Mouse (Mus musculus) kidney, adult 11 months (tissue): ENCODE measurements at regions not wholly inside any gene's neighbourhood (a gene's known extent, or its start where the extent isn't known, plus 50 kb on each side); places are given as distances from the start of the nearest gene placed in this dataset.
"Not testable (repeated sequence)": the region's sequence is repeated elsewhere in the genome, so short reads cannot be mapped to it uniquely, and the experiment has no call there.

ENCODE experiments used
- DNase-seq: peaks from one replicate; pipeline ENCODE4 v3.0.0; 2022

DNA sequence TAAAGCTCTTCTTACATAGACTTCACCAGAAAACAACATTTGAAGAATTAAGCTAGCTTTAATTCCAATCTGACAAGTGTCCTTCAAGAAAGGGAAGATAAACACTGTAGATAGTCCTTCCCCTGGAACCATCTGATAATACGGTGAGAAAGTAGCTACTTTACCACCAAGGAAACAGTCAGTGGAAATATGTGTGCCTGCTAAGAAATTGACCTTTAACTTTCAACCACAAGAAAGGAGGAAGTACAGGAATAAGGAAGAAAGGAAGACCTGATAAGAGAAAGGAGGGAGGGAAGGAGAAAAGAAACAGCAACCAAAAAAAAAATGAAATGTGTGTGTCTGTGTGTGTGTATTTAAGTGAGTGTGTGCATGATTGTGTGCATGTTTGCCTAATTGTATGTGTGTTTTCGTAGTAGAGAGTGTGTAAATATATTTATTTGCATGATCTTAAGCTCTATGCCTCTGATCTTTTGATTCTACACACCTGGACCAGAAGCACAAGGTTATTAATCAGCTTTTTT, 831.3 kb downstream of the Pla2g4a start:
- DNase-seq = no peak

DNA sequence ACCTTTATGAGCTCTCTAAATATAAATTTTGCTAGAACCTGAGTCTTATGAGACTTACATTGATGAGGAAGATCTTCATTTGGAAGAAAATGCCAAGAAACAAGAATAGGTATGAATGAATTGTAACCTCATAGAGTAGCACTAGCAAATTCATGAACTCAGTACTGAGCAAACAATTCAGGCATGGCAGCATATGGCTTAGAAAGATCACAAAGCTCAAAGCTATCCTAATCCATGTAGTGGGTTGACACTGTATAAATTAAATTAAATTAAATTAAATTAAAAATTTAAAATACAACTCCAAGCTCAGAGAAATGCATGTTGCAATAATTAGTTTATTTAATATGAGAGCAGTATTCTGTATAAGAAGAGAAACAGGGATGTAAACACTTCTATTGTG, 832.0 kb downstream of the Pla2g4a start:
- DNase-seq = no peak

DNA sequence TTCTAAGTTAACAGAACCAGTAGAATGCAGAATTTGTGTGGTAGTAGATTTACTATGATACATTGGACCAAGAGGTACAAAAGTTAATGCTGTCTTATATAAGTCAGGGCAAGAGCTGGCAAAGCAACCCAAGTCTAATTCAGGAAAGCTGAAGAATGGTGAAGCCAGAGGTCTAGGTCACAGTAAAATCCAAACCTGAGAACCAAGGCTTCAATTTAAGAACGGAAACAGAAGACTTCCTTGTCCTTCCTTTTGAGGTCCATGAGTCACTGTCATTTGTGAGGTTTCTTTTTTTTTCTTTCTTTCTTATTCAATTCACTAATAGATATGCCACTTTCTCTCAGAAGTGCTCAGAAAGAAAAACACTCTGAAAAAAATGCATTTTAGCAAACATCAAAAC, 833.4 kb downstream of the Pla2g4a start:
- DNase-seq = no peak

DNA sequence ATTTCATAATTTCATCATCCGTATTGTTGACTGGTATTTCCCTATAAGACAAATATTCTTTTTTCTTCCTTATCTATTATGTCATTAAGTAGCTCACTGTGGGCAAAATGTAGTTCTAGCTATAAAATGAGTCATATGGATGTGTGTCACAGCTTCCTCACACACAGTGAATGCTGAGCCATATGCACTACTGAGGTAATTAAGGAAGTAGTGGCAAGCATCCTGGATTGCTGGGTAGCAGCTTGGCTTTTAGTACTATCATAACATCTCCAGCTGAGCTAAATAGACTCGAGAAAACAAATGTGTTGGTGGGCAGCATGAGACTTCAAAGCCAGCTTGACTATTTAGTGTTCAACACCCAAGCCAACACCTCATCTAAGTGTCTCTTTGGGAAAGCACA, 857.7 kb downstream of the Pla2g4a start:
- DNase-seq = no peak

DNA sequence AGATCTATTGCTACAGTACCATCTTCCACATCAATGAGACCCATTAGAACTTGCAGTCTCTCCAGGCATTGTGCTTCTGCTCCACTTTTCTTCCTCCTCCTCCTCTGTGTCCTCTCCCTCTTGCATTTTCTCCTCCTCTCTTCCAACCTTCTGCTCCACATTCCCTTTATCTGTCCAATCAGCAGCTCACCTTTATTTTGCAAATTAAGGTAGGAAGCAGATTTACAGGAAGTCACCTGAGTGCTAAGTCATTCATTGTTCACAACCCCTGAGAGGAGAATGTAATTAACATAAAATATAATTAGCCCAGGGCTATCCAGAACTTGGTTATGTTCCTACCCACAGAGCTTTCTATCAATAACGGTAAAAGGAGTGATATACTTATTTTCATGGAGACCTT, 863.7 kb downstream of the Pla2g4a start:
- DNase-seq = no peak

DNA sequence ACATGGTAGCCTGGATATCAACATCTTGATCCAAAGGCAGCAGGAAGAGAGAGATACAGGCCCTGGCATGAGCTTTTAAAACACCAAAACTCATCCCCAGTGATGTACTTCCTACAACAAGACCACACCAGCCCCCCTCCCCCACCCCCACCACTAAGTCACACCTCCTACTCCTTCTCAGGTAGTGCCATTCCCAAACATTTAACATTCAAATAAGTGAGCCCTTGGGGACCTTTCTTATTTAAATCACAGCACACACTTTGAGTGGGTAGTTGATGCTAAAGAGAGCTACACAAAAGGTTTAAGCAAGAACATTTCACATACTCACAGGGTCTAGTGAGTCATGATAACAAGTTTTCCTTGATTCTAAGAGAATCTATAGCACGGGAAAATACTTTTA, 886.4 kb downstream of the Pla2g4a start:
- no peak for DNase-seq

DNA sequence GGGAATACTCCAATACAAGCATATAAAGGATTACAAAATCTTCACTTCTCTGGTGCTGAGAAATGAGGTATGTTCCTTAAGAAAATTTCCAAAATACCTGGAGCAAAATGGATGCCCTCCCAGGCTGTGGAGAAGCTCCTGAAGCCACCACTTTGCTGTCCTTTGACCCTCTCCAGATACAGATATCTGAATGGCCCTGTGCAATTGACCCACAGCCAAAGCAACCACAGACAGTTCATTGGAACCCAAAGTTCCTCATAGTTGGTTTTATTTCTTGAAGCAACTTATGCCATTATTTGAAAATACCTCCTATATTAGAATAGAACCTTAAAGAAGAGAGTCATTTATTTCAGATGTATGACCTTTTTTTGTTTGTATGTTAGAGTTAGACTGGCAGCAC, 891.5 kb downstream of the Pla2g4a start:
- DNase-seq = no peak

DNA sequence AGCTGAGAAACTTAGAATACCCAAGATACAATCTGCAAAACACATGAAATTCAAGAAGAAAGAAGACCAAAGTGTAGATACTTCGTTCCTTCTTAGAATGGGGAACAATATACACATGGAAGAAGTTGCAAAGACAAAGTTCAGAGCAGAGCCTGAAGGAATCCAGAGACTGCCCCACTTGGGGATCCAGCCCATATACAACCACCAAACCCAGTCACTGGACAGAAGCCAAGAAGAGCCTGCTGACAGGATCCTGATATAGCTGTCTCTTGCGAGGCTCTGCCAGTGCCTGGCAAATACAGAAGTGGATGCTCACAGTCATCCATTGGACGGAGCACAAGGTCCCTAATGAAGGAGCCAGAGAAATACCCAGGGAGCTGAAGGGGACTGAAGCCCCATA, 898.1 kb downstream of the Pla2g4a start:
- not testable (repeated sequence) for DNase-seq

DNA sequence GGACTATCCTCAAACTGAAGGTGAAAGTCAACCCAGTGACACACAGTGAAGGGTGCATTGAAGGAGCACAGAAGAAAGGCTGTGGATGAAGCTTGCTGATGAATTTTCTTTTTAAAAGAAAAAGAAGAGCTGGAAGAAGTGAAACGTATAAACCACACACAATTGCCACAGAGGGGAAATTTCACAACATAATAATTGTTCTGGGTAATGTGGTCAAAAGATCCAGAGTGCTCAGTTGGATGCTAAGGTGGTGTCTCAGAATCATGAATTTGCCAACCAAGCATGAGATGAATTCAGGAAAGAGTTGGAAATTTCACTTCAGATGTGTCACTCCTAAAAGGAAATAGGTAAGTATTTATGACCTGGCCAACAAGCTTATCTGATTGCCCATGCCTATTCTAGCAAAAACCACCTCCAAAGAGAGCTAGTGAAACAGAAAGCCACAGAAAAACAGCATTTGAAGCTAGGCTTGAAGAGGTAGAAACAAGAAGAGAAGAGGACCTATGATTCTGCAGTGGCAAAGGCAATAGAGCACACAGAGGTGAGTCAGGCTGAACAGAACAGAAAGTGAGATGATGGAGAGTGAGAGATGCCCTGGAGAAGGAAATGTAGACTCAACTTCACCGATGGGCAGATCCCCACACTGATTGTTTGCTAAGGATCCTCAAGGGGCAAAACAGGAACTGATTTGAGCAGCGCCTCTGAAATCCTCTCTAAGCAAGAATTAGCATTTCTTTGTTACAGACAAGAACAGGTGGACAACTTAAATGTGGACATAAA, 922.7 kb downstream of the Pla2g4a start:
- DNase-seq = no peak

DNA sequence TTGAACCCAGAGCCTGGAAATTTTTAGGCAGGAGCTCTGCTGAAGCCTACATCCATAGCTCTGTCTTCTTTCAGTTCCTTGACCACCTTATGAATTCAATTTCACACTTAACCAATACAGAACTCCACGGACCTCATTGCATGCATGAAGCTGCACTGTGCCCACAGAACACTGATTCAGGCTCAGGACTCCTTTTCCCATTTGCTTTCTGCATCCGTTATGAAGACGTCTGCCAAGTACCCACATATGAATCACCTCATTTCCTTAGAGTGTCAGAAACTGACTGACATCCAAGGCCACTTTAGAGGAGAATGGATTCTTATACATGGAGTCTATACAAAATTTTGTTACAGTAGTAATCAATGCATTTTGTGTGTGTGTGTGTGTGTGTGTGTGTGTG, 932.8 kb downstream of the Pla2g4a start:
- no peak for DNase-seq

DNA sequence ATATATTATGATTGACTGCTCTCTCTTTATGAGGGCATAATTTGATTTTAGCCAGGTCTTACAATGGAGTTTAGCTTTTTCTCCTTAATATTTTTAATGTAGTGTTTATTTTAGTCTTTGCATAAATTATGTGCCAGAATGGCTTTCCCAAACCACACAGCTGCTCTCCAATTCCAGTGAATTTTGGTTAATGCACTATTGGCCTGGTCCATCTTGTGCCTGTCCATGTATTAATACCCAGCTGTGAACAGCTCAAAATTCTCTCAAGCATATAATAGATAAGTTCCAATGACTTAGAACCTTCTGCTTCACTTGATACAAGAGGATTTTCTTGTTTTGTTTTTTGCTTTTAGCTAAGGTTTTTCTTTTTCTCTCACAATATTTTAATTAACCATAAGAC, 939.4 kb downstream of the Pla2g4a start:
- DNase-seq = no peak

DNA sequence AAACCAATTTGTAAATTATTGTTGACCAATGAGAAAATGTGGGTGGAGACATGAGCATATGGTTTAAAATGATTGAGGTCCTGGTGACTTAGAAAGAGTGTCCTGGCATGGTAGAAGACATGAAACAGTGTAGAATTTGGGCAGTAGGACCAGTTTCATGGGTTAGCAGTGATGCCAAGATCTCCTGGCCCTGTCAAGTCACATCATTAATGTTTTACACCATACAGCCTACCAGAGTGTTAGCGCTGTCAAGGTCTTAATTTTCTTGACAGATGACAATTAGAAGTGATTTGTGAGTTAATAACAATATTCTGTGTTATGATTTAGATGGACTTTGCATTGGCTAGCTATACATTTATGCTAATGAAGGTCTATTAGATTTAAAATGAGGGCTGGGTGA, 939.8 kb downstream of the Pla2g4a start:
- no peak for DNase-seq

DNA sequence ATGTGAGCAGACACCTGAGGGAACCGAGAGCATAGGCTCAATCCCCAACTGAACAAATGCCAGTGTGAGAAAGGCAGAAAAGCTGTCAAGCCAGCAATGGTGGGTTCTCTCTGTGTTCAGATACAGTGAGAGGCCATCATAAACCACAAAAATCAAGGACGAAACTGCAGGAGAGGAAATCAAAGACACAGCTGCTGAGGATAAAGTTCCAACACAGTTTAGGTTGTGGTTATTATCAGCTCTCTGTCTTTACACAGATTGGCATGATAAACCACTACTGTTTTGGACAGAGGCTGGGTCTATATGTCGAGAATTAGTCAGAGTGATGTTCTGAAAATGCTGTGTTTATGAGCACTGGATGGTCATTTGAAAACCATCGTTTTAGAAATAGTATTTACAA, 946.5 kb downstream of the Pla2g4a start:
- no peak for DNase-seq

DNA sequence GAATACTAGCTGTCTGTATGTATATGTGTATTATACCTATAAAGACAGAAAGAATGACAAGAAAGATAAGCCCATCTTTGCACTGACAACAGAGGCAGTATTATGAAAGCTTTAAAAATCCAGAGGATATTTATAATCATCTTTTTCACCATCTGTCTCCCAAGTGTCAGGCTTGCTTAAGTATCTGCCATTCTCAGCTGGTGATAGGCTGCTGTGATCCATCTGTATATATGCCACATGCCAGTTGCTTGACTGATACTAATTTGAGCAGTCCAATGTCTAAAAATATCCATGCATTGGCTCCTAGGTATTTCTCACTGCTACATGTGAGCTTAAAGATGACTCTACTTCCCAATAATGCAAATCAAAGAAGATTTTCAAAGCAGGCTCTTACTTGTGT, 950.3 kb downstream of the Pla2g4a start:
- DNase-seq = no peak

DNA sequence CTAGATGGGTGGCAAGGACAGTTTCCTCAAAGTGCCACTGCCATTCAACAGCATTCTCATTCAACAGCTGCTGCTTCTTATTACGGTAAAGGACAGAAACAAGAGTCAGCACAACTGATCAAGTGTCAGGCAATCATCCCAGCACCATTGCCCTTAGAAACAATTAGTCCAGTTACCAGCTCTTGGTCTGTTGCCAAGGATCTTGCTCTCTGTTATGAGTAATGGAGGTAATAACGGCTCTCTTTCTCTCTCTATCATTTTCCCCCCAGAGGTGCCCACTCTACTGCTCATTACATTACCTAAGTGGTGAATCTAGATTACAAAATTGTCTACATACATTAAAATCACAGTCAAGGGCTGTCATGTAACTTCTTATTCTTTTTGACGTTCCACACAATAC, 961.0 kb downstream of the Pla2g4a start:
- no peak for DNase-seq

DNA sequence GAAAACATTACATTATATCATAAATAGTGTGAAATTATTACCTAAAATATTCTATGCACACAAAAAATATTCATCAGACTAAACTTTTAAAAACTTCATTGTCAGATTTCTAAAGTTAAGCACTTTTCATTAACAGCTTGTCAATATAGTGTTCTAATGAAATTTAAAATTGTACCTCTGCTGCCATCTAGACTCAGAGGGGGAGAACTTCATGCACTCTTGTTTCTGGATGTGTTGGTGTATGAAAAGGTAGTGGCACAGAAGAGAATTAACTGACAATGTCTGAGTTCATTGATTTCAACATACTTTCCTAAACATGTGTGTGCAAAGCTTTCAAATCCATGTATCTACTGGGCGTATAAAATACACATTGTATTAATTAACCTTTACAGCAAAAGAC, 967.5 kb downstream of the Pla2g4a start:
- no peak for DNase-seq

DNA sequence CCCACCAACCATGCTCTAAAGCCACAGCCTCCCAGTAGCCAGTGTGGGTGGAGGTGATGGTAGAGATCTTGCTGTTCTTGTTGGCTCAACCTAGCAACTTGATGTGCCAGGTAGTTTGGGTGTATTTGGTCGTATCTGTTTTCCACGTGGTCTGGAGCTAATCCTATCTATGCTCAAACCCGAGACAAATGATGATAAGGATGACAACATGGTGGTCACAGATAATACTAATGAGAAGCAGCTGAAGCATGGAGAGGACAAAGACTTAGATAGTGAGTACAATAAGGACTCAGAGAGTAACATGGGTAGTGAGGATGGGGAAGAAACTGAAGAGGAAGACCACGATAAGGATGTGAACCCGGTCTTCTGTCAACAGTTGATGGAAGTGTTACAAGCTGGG, 983.7 kb downstream of the Pla2g4a start:
- DNase-seq = no peak

DNA sequence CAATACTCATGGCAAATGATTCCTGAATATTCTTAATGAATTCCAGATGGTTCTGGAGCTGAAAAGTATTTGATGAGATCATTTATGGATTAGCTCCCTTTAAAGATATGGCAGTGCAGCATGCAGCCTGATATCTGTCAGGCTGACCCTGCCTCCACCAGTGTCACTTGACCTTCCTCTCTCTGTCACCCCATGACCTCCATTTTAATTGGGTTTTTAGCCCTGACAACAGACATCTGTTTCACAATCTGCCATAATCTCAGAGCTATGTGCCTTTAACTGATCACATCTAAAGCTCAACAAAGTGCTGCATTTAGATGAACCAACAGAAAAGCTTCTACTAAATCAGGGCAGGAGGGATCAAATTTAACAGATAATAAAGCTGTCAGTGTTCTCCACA, 995.7 kb downstream of the Pla2g4a start:
- no peak for DNase-seq

DNA sequence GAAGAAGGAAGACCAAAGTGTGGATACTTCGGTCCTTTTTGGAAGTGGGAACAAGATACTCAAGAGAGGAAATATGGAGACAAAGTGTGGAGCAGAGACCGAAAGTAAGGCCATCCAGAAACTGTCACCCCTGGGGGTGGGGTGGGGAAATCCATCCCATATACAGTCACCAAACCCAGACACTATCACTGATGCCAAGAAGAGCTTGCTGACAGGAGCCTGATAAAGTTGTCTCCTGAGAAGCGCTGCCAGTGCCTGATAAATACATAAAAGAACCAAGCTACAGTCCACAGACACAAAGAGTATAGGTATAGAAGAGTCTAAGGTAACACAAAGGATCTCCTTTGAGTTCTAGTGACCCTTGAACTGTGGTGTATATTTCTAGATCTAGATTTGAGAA, 1026.7 kb downstream of the Pla2g4a start:
- DNase-seq = no peak

DNA sequence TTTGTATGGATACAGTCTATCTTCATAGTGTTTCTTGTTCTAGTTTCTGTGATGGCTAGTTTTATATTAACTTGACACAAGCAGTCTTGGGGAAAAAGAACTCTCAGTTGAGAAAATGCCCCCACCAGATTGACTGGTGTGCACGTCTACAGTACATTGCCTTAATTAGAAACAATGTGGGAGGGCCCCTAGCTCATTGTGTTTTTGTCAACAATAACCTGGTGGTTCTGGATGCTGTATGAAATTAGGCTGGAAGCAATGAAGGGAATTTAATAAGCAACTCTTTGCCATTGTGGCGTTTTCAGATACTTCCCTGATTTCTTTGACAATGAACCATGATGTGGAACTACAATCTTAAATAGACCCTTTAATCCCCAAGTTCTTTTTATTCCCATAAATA, 1036.6 kb downstream of the Pla2g4a start:
- no peak for DNase-seq

DNA sequence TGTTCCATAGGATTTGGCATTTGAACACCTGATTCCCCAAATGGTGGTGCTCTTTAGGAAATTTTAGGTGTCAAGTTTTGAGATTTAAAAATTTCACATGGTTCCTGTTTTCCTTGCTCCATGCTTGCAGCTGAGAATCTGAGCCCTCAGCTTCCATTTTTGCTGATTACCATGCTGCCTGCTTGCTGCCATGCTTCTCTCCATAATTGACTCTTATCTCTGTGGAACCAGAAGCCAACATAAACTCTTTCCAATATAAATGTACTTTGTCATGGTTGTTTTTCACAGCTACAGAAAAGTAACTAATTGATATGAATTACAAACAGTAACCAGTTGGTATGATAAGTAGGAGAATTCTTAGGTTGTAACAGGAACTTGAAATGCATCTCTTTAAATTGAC, 1044.0 kb downstream of the Pla2g4a start:
- no peak for DNase-seq

DNA sequence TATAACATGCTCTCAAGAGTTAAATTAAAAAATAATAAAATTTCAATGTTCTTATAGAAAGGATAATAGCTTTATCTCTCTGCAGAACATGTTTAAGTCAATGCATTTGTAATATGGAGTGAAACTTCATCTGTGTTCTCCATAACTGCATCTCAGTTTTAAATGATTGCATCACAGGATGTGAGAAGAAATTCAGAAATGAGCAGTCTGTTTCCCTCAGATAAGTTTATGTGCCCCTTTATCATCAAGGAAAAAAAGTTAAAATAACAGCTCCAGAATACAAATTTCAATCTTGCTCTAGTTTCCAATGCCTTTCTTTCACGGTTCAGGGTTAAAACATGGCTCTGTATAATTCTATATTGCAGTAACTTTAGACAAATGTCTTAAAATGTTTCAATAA, 1048.3 kb downstream of the Pla2g4a start:
- DNase-seq = no peak

DNA sequence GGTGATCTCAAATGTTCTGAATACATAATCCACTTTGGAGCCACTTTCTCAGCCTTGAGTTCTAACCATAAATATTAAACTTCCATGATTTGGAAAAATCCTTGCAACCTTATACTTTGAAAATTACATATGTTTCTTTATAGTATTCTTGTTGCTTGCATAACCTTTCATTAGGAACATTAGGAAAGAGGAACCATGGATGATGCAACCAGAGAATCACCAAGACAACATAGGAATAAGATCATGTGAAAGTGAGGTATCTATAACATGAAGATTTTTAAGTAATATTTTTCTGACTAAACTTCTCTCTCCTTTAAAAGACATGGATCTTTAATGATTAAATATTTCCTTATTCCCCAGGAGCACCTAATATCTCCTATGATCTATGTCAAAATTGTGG, 1057.0 kb downstream of the Pla2g4a start:
- no peak for DNase-seq

DNA sequence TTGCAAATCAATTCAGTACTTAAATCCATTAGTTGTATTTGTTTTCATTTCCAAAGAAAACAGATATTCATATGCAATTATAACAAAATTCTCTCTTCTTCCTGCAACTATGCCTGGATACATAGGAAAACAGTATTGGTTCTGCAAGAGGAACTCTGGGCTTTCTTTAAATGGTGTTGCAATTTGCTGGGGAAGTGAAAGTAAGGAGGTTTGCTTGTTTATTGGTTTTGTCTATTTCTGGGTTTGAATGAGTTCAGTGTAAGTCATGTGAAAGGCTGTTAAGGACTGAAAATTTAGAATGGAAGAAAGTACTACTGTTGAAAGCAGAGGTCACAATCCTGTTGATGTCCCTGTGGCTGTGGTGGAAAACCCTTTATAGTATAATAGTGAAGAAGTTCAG, 1058.0 kb downstream of the Pla2g4a start:
- DNase-seq = no peak

DNA sequence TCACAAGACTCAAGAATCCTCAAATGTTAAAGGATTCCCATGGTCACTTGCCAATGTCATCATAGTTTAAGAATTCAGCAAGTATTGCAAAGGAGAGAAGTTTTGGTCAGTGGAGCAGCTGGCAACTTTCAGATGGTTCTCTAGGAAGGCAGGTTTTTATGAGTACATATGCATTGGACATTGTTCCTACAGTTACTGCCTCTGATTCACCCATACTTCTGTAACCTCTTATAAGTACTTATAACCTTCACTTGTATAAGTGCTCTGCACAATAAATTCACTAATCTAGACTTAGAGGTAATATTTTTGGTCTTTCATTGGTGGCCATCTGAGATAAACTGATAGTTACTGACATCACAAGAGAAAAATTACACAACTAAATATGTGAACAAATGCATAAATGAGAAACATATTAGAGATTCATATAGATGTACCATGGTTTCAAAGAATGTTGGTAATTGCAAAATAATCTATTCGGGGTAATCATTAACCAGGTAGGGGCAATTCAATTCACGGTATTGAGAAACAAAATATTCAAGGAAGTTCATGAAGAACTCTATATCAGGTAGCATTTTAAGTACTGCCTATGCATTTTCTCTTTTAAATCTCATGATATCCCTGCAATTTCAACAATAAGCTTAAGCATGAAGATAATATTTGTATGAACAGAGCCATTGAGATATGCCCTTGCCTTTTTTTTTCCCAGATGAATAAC, 1059.6 kb downstream of the Pla2g4a start:
- no peak for DNase-seq
